Mouse (Mus musculus) cortical plate, adult 2 months (tissue): Measurements from ENCODE around the gene Gpatch11. TPM values are rescaled to one million over a fixed set of nuclear protein-coding genes. Genes with fewer than 3 reads are reported as not detected.

Source experiments
- H3K27ac ChIP-seq: fragments of 200-500 bp; 2 replicates; pipeline ENCODE4 v1.5.1; 2012; ENCODE audit warnings: low read length, control low read depth, inconsistent platforms; ENCODE audit not compliant: insufficient read depth
- H3K4me1 ChIP-seq: fragments of 200-500 bp; 2 replicates; pipeline ENCODE4 v1.6.1; 2011; ENCODE audit warnings: low read length; ENCODE audit not compliant: control insufficient read depth, insufficient read depth
- H3K4me3 ChIP-seq: fragments of 200-500 bp; 2 replicates; pipeline ENCODE4 v1.5.1; 2011; ENCODE audit warnings: mild to moderate bottlenecking, low read length, control low read depth; ENCODE audit not compliant: insufficient read depth
- CTCF ChIP-seq: fragments of 200-500 bp; IDR thresholded peaks from 2 replicates; pipeline ENCODE4 v1.5.1; 2011; ENCODE audit warnings: mild to moderate bottlenecking, control low read depth, low read length; ENCODE audit not compliant: insufficient read depth; ENCODE audit errors: extremely low read depth
- POLR2A ChIP-seq: fragments of 200-500 bp; IDR thresholded peaks from 2 replicates; pipeline ENCODE4 v1.6.1; 2011; ENCODE audit warnings: mild to moderate bottlenecking, low read length, control low read depth; ENCODE audit not compliant: insufficient read depth; ENCODE audit errors: extremely low read depth
- polyA plus RNA-seq: library from polyadenylated mRNA; depleted of rRNA; stranded (reverse); fragments of >200 nt; gene quantifications from 2 replicates; pipeline ENCODE4 v1.2.3, GENCODE M21; 2012

Gene Gpatch11
- polyA plus RNA-seq, 1 experiment: 27.1 TPM

- H3K27ac ChIP-seq: no peak overlapping the region
- TF ChIP-seq POLR2A: no peak
- TF ChIP-seq CTCF: no peak
- H3K4me1 ChIP-seq: no peaks in the 10 kb centered on the region
- H3K4me3 ChIP-seq: no peak overlapping the region
These were observed 11.0 kb upstream of the Gpatch11 start for GRCm38 (mm10) chr17:78824346-78824745.

DNA sequence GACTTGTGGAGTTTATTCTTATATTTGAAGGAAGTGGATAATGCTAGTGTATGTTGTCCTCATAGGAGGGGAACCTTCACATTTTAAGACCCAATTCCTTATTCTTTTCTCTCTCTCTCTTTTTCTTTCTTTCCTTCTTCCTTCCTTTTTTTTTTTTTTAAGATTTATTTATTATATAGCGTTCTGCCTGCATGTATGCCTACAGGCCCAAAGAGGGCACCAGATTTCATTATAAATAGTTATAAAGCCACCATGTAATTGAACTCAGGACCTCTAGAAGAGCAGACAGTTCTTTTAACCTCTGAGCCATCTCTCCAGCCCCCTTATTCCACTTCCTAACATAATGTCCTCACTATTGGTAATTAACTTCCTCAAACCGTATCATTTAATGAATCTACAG lies 689 bp downstream of the Gpatch11 start:
- TF ChIP-seq CTCF (no peak), POLR2A (no peak)
- Histone ChIP-seq H3K4me1 (no peaks in the 10 kb centered on the region), H3K27ac (no peak overlapping the region), H3K4me3 (peak overlapping the region; percentile 73)

DNA sequence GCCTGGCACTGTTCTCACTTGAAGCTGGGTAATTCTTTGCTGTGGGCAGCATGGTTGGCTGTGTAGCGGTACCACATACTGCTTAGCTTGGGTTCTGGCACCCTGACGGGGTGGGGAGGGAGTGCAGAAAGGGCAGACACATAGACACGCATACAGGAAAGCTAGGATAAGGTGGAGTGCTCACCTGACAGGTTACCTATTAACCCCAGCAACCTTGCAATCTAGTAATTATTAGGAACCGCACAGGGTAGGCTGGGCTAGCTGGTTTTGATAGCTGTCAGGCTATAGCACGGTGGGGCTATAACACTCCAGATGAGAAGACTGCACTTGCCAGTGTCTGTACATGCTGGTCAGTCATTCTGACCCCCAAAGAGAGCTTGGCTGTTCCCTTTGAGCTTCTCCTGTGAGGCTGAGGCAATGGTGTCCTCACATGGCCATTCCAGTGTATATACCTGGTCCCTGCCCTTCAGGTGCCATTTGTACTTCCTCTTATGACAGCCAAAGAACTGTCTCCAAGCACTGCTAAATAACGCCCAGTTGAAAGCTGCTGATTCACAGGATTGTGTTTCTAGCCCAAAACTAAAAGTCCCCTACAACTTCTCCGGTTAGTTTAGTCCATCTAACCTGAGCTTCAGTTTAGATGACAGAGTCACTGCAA lies 7.0 kb downstream of the Gpatch11 start:
- Histone ChIP-seq H3K4me3 (no peak overlapping the region), H3K27ac (no peak overlapping the region), H3K4me1 (no peaks in the 10 kb centered on the region)
- TF ChIP-seq CTCF (no peak), POLR2A (no peak)

DNA sequence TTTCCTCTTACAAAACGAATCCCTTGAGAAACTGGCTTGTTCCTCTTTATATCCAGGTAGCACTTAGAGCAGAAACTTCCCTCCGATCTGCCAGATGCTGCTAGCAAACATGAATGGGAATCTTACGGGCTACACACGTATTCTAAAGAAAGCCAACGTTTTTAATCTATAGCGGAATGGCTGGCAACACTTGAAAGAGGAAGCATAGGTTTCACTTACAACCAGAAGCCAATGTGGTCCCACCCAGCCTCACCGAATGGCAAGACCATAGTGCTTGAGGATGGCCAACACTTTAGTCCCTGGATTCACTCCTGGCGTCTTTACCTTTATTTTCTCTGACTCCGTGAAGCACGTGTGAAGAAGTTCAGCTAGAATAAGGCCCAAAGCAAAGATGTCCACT lies 20.9 kb downstream of the Gpatch11 start:
- Histone ChIP-seq H3K4me3 (no peak overlapping the region), H3K27ac (no peak overlapping the region), H3K4me1 (no peaks in the 10 kb centered on the region)
- TF ChIP-seq CTCF (no peak), POLR2A (no peak)

GRCm38 (mm10) chr17:78873886-78874285 lies 38.5 kb downstream of the Gpatch11 start:
- TF ChIP-seq POLR2A: no peak
- TF ChIP-seq CTCF: no peak
- Histone ChIP-seq H3K4me1 (no peaks in the 10 kb centered on the region), H3K27ac (no peak overlapping the region), H3K4me3 (no peak overlapping the region)

- peak overlapping the region; percentile 40 for H3K4me3 ChIP-seq
- TF ChIP-seq POLR2A (no peak), CTCF (no peak)
- H3K27ac ChIP-seq: no peak overlapping the region
- no peaks in the 10 kb centered on the region for H3K4me1 ChIP-seq
These were observed 46.5 kb downstream of the Gpatch11 start for GRCm38 (mm10) chr17:78881878-78882304.

- no peaks in the 10 kb centered on the region for H3K4me1 ChIP-seq
- no peak within 1 kb of the TSS for H3K27ac ChIP-seq
- H3K4me3 ChIP-seq: peak within 1 kb of the TSS; percentile 40
- no peak for TF ChIP-seq CTCF
- no peak for TF ChIP-seq POLR2A
These were observed 47.2 kb downstream of the Gpatch11 start, which contains the start of gene Eif2ak2 for GRCm38 (mm10) chr17:78882401-78883112. TSS of gene Eif2ak2 (minus strand) at chr17:78882573.

DNA sequence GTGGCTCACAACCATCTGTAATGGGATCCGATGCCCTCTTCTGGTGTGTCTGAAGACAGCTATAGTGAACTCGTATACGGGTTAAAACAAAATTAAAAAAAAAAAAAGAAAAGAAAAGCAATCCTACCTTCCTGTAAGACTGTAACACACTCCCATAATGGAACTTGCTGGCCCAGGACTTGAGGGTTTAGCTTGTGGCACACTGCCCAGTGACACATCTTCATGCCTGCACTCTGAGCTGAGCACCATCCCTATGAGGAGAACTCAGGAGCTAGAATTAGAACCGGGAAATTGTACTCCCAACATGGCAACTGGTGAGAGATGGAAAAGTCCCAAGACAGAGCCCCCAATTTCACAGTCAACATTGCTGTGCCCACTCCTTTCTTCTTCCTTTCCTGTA lies 47.9 kb downstream of the Gpatch11 start:
- no peak for TF ChIP-seq POLR2A
- TF ChIP-seq CTCF: no peak

GRCm38 (mm10) chr17:78885286-78886065 lies 50.1 kb downstream of the Gpatch11 start:
- H3K27ac ChIP-seq: no peak overlapping the region
- no peak overlapping the region for H3K4me3 ChIP-seq
- no peak for TF ChIP-seq CTCF
- no peak for TF ChIP-seq POLR2A
- no peaks in the 10 kb centered on the region for H3K4me1 ChIP-seq

More for the DNA sequence above, 47.9 kb downstream of the Gpatch11 start:
- Histone ChIP-seq H3K27ac (no peak overlapping the region), H3K4me3 (no peak overlapping the region), H3K4me1 (no peaks in the 10 kb centered on the region)
